ENCODE assay signal across 7 mouse cellular contexts in the genomic region with DNA sequence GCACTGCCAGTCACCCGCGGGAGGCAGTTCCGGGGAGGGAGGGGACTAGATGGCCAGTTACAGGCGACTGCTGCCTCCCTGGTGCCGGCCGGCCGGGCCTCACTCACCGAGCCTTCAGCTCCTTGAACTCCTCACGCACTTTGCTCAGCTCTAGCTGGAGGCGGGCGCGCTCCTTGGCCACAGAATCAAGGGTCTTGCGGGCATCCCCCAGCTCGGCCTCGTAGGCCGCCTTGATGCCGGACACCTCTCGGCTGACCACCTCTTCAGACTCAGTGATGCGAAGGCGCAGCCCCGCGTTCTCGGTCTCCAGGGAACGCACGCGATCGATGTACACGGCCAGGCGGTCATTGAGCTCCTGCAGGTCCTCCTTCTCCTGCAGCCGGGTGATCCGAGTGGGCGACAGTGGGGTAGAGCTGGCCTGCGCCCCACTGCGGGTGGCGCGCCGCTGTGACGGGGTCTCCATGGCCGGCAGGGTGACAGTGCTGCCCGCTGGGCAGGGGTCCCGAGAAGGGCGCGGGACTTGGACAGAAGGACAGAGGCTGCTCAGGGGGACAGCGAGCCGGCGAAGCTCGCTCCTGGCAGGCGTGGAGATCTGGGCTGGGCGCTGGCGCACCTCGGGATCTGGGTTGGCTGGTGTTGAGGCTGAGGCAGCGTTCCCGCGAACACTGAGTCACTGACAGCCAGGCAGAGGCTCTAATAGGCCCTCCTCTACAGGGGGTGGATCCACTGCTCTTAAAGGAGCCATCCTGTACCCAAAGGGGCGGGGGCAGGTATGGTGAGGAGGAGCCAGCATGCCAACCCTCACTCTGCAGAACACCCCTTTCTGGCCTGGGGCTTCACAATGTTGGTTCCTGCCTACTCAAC. TPM values are rescaled to one million over a fixed set of nuclear protein-coding genes. Genes with fewer than 3 reads are reported as not detected.
A peak's percentile ranks its signal among the peaks of the same experiment; 100 is the strongest.
DNase-seq lines count a peak whose midpoint lies in the region.

No protein-coding gene starts in this region.

- H3K27ac ChIP-seq in macrophage: peak overlapping the region; percentile 82

- H3K4me3 ChIP-seq in macrophage (ENCODE audit: inconsistent target): peak overlapping the region; percentile 79

- H3K36me3 ChIP-seq in macrophage (ENCODE audit: inconsistent target): no peaks in the 10 kb centered on the region

- peak; percentile 95 for DNase-seq in adrenal gland, postnatal 10 days
- peak; percentile 81 for DNase-seq in embryo, embryonic 10 days (ENCODE audit: low spot score)
- DNase-seq in gastrocnemius, postnatal 10 days: peak; percentile 93
- peak; percentile 92 for DNase-seq in induced T-regulatory cell, adult 2 months (ENCODE audit: low read depth)
- DNase-seq in left cerebral cortex, adult 8-10 months (ENCODE audit: low spot score in 2 of 2): peak; percentile 92 to 97
- peak; percentile 84 for DNase-seq in right cerebral cortex, postnatal 14 days

- peaks cover 50% of the 10 kb centered on the region for H3K79me2 ChIP-seq in macrophage (ENCODE audit: inconsistent target)

- 2% methylated on average over 54 of the region's 55 CpGs for WGBS in macrophage (ENCODE audit: missing documents)

RNA-seq across cellular contexts. Expression of a gene that starts 6.9 kb away (rescaled TPM):
- total RNA-seq in adrenal gland, postnatal 10 days (2021): 100 to 1,000 TPM; 102 to 104 TPM
- 100 to 1,000 TPM; 189 to 213 TPM for total RNA-seq in gastrocnemius, postnatal 10 days (2021)
- total RNA-seq in left cerebral cortex, adult 8-10 months (2022): 10 to 100 TPM; 50.1 to 67.5 (median 60.3) TPM
- 100 to 1,000 TPM in 8 of 26 experiments, 10 to 100 TPM in 18; 18.3 to 483 (median 71.9) TPM for total RNA-seq in macrophage (2018; cell fraction: chromatin; rRNA removed)
- 100 to 1,000 TPM in 13 of 26 experiments, 10 to 100 TPM in 13; 61.7 to 262 (median 112) TPM for total RNA-seq in macrophage (2018; cell fraction: cytosol; rRNA removed)
- total RNA-seq in macrophage (2018; cell fraction: nucleus; rRNA removed): 100 to 1,000 TPM in 11 of 26 experiments, 10 to 100 TPM in 15; 40.2 to 222 (median 79.2) TPM
- 96.7 to 217 TPM (median 105 TPM) in 3 replicates for polyA plus RNA-seq in macrophage (2018)

RNA-seq across cellular contexts. Expression of a gene that starts 29.3 kb away (rescaled TPM):
- 1 to 10 TPM; 5.5 to 5.6 TPM for total RNA-seq in adrenal gland, postnatal 10 days (2021)
- total RNA-seq in gastrocnemius, postnatal 10 days (2021): 1 to 10 TPM; 3.0 to 6.3 TPM
- total RNA-seq in left cerebral cortex, adult 8-10 months (2022): 1 to 10 TPM; 2.3 to 3.1 (median 2.6) TPM
- 1 to 10 TPM in 2 of 26 experiments, under 1 TPM in 17, not detected in 7; 0.11 to 1.7 (median 0.21) TPM for total RNA-seq in macrophage (2018; cell fraction: chromatin; rRNA removed)
- under 1 TPM in 25 of 26 experiments, not detected in 1; 0.03 to 0.33 (median 0.06) TPM for total RNA-seq in macrophage (2018; cell fraction: cytosol; rRNA removed)
- 1 to 10 TPM in 2 of 26 experiments, under 1 TPM in 10, not detected in 14; 0.05 to 2.3 (median 0.19) TPM for total RNA-seq in macrophage (2018; cell fraction: nucleus; rRNA removed)
- polyA plus RNA-seq in macrophage (2018): 0.08 to 0.10 TPM (median 0.10 TPM) in 3 replicates

RNA-seq across cellular contexts. Expression of a gene that starts 41.9 kb away (rescaled TPM):
- total RNA-seq in adrenal gland, postnatal 10 days (2021): 10 to 100 TPM; 13.4 to 15.5 TPM
- 1 to 10 TPM; 2.3 to 3.7 TPM for total RNA-seq in gastrocnemius, postnatal 10 days (2021)
- 10 to 100 TPM; 63.2 to 71.4 (median 66.8) TPM for total RNA-seq in left cerebral cortex, adult 8-10 months (2022)
- total RNA-seq in macrophage (2018; cell fraction: chromatin; rRNA removed): 100 to 1,000 TPM in 6 of 26 experiments, 10 to 100 TPM in 20; 12.4 to 193 (median 60.3) TPM
- total RNA-seq in macrophage (2018; cell fraction: cytosol; rRNA removed): 10 to 100 TPM in 19 of 26 experiments, 1 to 10 TPM in 7; 8.5 to 33.5 (median 15.5) TPM
- total RNA-seq in macrophage (2018; cell fraction: nucleus; rRNA removed): 100 to 1,000 TPM in 3 of 26 experiments, 10 to 100 TPM in 23; 24.0 to 139 (median 65.3) TPM
- polyA plus RNA-seq in macrophage (2018): 7.3 to 33.5 TPM (median 7.7 TPM) in 3 replicates

RNA-seq across cellular contexts. Expression of a gene that starts 45.2 kb away (rescaled TPM):
- not detected for total RNA-seq in adrenal gland, postnatal 10 days (2021)
- not detected for total RNA-seq in gastrocnemius, postnatal 10 days (2021)
- total RNA-seq in left cerebral cortex, adult 8-10 months (2022): not detected
- 1 to 10 TPM in 8 of 26 experiments, not detected in 18; 1.2 to 4.1 (median 2.6) TPM for total RNA-seq in macrophage (2018; cell fraction: chromatin; rRNA removed)
- not detected for total RNA-seq in macrophage (2018; cell fraction: cytosol; rRNA removed)
- total RNA-seq in macrophage (2018; cell fraction: nucleus; rRNA removed): 1 to 10 TPM in 2 of 26 experiments, under 1 TPM in 2, not detected in 22; 0.72 to 2.6 (median 0.99) TPM
- not detected in 3 replicates for polyA plus RNA-seq in macrophage (2018)

RNA-seq across cellular contexts. Expression of a gene that starts 50.0 kb away (rescaled TPM):
- total RNA-seq in adrenal gland, postnatal 10 days (2021): 100 to 1,000 TPM; 131 to 132 TPM
- total RNA-seq in gastrocnemius, postnatal 10 days (2021): 10 to 100 TPM; 75.4 to 81.8 TPM
- 100 to 1,000 TPM; 102 to 133 (median 110) TPM for total RNA-seq in left cerebral cortex, adult 8-10 months (2022)
- total RNA-seq in macrophage (2018; cell fraction: chromatin; rRNA removed): 10 to 100 TPM in 7 of 26 experiments, 1 to 10 TPM in 16, not detected in 3; 1.9 to 25.1 (median 4.5) TPM
- 100 to 1,000 TPM in 22 of 26 experiments, 10 to 100 TPM in 4; 84.4 to 168 (median 109) TPM for total RNA-seq in macrophage (2018; cell fraction: cytosol; rRNA removed)
- 10 to 100 TPM in 24 of 26 experiments, 1 to 10 TPM in 2; 7.2 to 35.9 (median 19.1) TPM for total RNA-seq in macrophage (2018; cell fraction: nucleus; rRNA removed)
- 164 to 206 TPM (median 186 TPM) in 3 replicates for polyA plus RNA-seq in macrophage (2018)

Comparison
In these comparisons a context has a peak if more than half of its experiments do, and no peak if none do; other contexts are left out.
1. Peak in every context shown above with its lines: DNase-seq, H3K4me3 ChIP-seq and H3K27ac ChIP-seq.